Mouse (Mus musculus) limb, embryonic 11.5 days (tissue): ENCODE measurements around the gene Gm20696. TPM values are rescaled to one million over a fixed set of nuclear protein-coding genes. Genes with fewer than 3 reads are reported as not detected.
A peak's percentile ranks its signal among the peaks of the same experiment; 100 is the strongest.

Source experiments
- ATAC-seq: fragments of 200-750 bp; cut with Nextera tagmentation; 2 replicates; pipeline ENCODE4 v1.8.0; 2017; ENCODE audit warnings: low read depth; ENCODE audit not compliant: insufficient number of reproducible peaks, low FRiP score, low TSS enrichment
- DNase-seq: peaks from one replicate; pipeline ENCODE4 v3.0.0-alpha.2; 2015; ENCODE audit warnings: low spot score
- H3K27ac ChIP-seq: fragments of 300-500 bp; sonication (generic); replicated peaks from 2 replicates; pipeline ENCODE4 v1.5.1; 2014; ENCODE audit warnings: low read depth, mild to moderate bottlenecking, low read length
- H3K27me3 ChIP-seq: fragments of 300-500 bp; sonication (generic); 2 replicates; pipeline ENCODE4 v1.6.1; 2014; ENCODE audit warnings: mild to moderate bottlenecking, low read length, mixed read lengths; ENCODE audit not compliant: control insufficient read depth, insufficient read depth
- H3K36me3 ChIP-seq: fragments of 300-500 bp; sonication (generic); 2 replicates; pipeline ENCODE4 v1.6.1; 2014; ENCODE audit warnings: mild to moderate bottlenecking, low read length, moderate library complexity, mixed read lengths; ENCODE audit not compliant: control insufficient read depth, insufficient read depth
- H3K4me1 ChIP-seq: fragments of 300-500 bp; sonication (generic); 2 replicates; pipeline ENCODE4 v1.6.1; 2014; ENCODE audit warnings: low read length, mixed read lengths; ENCODE audit not compliant: control insufficient read depth, insufficient read depth
- H3K4me2 ChIP-seq: fragments of 300-500 bp; sonication (generic); 2 replicates; pipeline ENCODE4 v1.6.1; 2014; ENCODE audit warnings: low read depth, mild to moderate bottlenecking, moderate library complexity; ENCODE audit not compliant: severe bottlenecking
- H3K4me3 ChIP-seq: fragments of 300-500 bp; sonication (generic); 2 replicates; pipeline ENCODE4 v1.5.1; 2014; ENCODE audit warnings: low read depth, low read length
- H3K9ac ChIP-seq: fragments of 300-500 bp; sonication (generic); 2 replicates; pipeline ENCODE4 v1.6.1; 2014; ENCODE audit warnings: mild to moderate bottlenecking, low read length
- H3K9me3 ChIP-seq: fragments of 300-500 bp; sonication (generic); 2 replicates; pipeline ENCODE4 v1.6.1; 2016; ENCODE audit warnings: low read length; ENCODE audit not compliant: control insufficient read depth
- WGBS: fragments of 180-500 bp; shearing (Covaris S2); extraction: QIAGEN DNeasy Blood & Tissue Kit; methylation state at CpG from one replicate; pipeline ENCODE4 v1.1.7; 2014; 5-methylcytosine and 5-hydroxymethylcytosine counted together
- polyA plus RNA-seq: library from polyadenylated mRNA; unstranded; fragments of >200 nt; fragmentation: Nextera tagmentation; extraction: Ambion mirVana; gene quantifications from 2 replicates; pipeline ENCODE4 v1.2.1, GENCODE M21; 2014

The Gm20696 gene
- polyA plus RNA-seq, 1 experiment from 2014 or later, result 4.0 TPM

GRCm38 (mm10) chr6:99483556-99483955, 183.0 kb downstream of the Gm20696 start:
- Histone ChIP-seq H3K36me3 (no peaks in the 10 kb centered on the region), H3K9ac (no peak overlapping the region), H3K4me2 (0 out of 2 replicates have a peak overlapping the region, but pooled peaks have one; percentile 8), H3K4me1 (peaks cover 28% of the 10 kb centered on the region), H3K27me3 (no peaks in the 10 kb centered on the region), H3K9me3 (no peaks in the 10 kb centered on the region), H3K4me3 (no peak overlapping the region), H3K27ac (peak overlapping the region; percentile 52; the same call in 1 of the 2 replicates)
- DNase-seq, result peak; percentile 48
- ATAC-seq, result 0 out of 2 replicates have a peak, but pooled peaks have one; percentile 46
- 30% methylated on average over 10 of the region's 10 CpGs for WGBS

GRCm38 (mm10) chr6:99481568-99481967, 185.0 kb downstream of the Gm20696 start:
- H3K4me2 ChIP-seq, result no peak overlapping the region
- no peaks in the 10 kb centered on the region for H3K9me3 ChIP-seq
- no peak for DNase-seq
- H3K36me3 ChIP-seq, result no peaks in the 10 kb centered on the region
- no peak for ATAC-seq
- no peak overlapping the region for H3K9ac ChIP-seq
- 52% methylated on average over 7 of the region's 7 CpGs for WGBS
- no peak overlapping the region for H3K4me3 ChIP-seq
- H3K27me3 ChIP-seq, result no peaks in the 10 kb centered on the region
- peaks cover 28% of the 10 kb centered on the region for H3K4me1 ChIP-seq
- no peak overlapping the region for H3K27ac ChIP-seq

GRCm38 (mm10) chr6:99478873-99479650, 187.5 kb downstream of the Gm20696 start:
- WGBS, result 86% methylated on average over 13 of the region's 13 CpGs
- peaks cover 12% of the 10 kb centered on the region for H3K4me1 ChIP-seq
- no peaks in the 10 kb centered on the region for H3K9me3 ChIP-seq
- DNase-seq, result no peak
- H3K4me3 ChIP-seq, result no peak overlapping the region
- ATAC-seq, result no peak
- no peak overlapping the region for H3K27ac ChIP-seq
- H3K27me3 ChIP-seq, result no peaks in the 10 kb centered on the region
- no peaks in the 10 kb centered on the region for H3K36me3 ChIP-seq
- H3K4me2 ChIP-seq, result no peak overlapping the region
- H3K9ac ChIP-seq, result no peak overlapping the region

- Histone ChIP-seq H3K9me3 (no peaks in the 10 kb centered on the region), H3K4me2 (no peak overlapping the region), H3K27ac (no peak overlapping the region), H3K9ac (no peak overlapping the region), H3K4me1 (peaks cover 1% of the 10 kb centered on the region), H3K36me3 (no peaks in the 10 kb centered on the region), H3K27me3 (no peaks in the 10 kb centered on the region), H3K4me3 (no peak overlapping the region)
- DNase-seq (no peak), ATAC-seq (no peak)
- 80% methylated on average over 9 of the region's 9 CpGs for WGBS
These were observed 191.6 kb downstream of the Gm20696 start for GRCm38 (mm10) chr6:99475040-99475439.

GRCm38 (mm10) chr6:99470906-99471305, 195.7 kb downstream of the Gm20696 start:
- H3K4me1 ChIP-seq, result peaks cover 13% of the 10 kb centered on the region
- ATAC-seq (no peak), DNase-seq (no peak)
- H3K36me3 ChIP-seq, result no peaks in the 10 kb centered on the region
- no peaks in the 10 kb centered on the region for H3K27me3 ChIP-seq
- no peak overlapping the region for H3K4me2 ChIP-seq
- 83% methylated on average over 5 of the region's 5 CpGs for WGBS
- no peak overlapping the region for H3K9ac ChIP-seq
- H3K9me3 ChIP-seq, result no peaks in the 10 kb centered on the region
- no peak overlapping the region for H3K27ac ChIP-seq
- H3K4me3 ChIP-seq, result no peak overlapping the region

- H3K27ac ChIP-seq, result no peak overlapping the region
- 0 out of 2 replicates have a peak, but pooled peaks have one; percentile 23 for ATAC-seq
These were observed 197.3 kb downstream of the Gm20696 start for GRCm38 (mm10) chr6:99469134-99469834.

GRCm38 (mm10) chr6:99467831-99468230, 198.8 kb downstream of the Gm20696 start:
- WGBS, result 45% methylated on average over 3 of the region's 3 CpGs

More at GRCm38 (mm10) chr6:99469134-99469834, 197.3 kb downstream of the Gm20696 start:
- no peak overlapping the region for H3K4me3 ChIP-seq
- peaks cover 13% of the 10 kb centered on the region for H3K4me1 ChIP-seq
- H3K9ac ChIP-seq, result no peak overlapping the region
- no peak overlapping the region; the same call in 1 of the 2 replicates for H3K4me2 ChIP-seq
- no peaks in the 10 kb centered on the region for H3K9me3 ChIP-seq
- no peaks in the 10 kb centered on the region for H3K36me3 ChIP-seq
- peaks cover 2% of the 10 kb centered on the region; the same call in 1 of the 2 replicates for H3K27me3 ChIP-seq
- peak; percentile 46 for DNase-seq
- WGBS, result 36% methylated on average over 12 of the region's 12 CpGs

GRCm38 (mm10) chr6:99467109-99467508, 199.5 kb downstream of the Gm20696 start:
- Histone ChIP-seq H3K9ac (no peak overlapping the region), H3K4me1 (peaks cover 13% of the 10 kb centered on the region), H3K4me3 (no peak overlapping the region), H3K27ac (no peak overlapping the region), H3K36me3 (no peaks in the 10 kb centered on the region), H3K27me3 (peaks cover 2% of the 10 kb centered on the region; the same call in 1 of the 2 replicates), H3K9me3 (no peaks in the 10 kb centered on the region), H3K4me2 (no peak overlapping the region)
- DNase-seq (no peak), ATAC-seq (no peak)
- 13% methylated on average over 8 of the region's 8 CpGs for WGBS

More at GRCm38 (mm10) chr6:99467831-99468230, 198.8 kb downstream of the Gm20696 start:
- ATAC-seq, result no peak
- Histone ChIP-seq H3K4me1 (peaks cover 13% of the 10 kb centered on the region), H3K27me3 (peaks cover 2% of the 10 kb centered on the region; the same call in 1 of the 2 replicates), H3K4me2 (no peak overlapping the region), H3K4me3 (no peak overlapping the region), H3K36me3 (no peaks in the 10 kb centered on the region), H3K27ac (no peak overlapping the region), H3K9me3 (no peaks in the 10 kb centered on the region), H3K9ac (no peak overlapping the region)
- no peak for DNase-seq
